Mouse (Mus musculus): ENCODE measurements around the gene Slc12a1.
"Not testable (repeated sequence)": the region's sequence is repeated elsewhere in the genome, so short reads cannot be mapped to it uniquely, and the experiment has no call there.

The Slc12a1 gene

DNA sequence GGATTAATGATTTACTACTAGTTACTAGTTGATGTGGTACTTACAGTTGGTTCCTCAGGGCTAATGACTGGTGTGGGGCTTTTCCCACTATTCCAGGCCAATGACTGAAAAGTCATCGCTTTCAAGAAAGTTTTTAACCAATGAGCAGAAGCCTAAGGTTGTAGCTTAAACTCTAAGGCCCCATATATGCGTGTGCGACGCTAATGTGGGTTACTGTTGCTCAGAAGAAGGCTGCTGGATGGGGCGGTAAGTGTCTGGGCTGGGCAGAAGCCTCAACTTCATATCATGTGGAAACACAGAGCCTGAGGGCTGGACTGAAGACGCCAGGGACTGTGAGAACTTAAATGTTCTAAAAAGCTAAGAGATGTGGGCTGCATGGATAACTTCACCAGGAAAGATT, at the start of gene Slc12a1:
TSS of gene Slc12a1 (plus strand) at position 118 of the 400 bp plus-strand sequence.
- ATAC-seq (ENCODE audit: insufficient number of reproducible peaks, low FRiP score, low TSS enrichment), result no peak

- ATAC-seq (ENCODE audit: insufficient number of reproducible peaks, low FRiP score, low TSS enrichment), result not testable (repeated sequence)
These were observed 47.8 kb upstream of the Slc12a1 start for GRCm38 (mm10) chr2:125104491-125104890.

DNA sequence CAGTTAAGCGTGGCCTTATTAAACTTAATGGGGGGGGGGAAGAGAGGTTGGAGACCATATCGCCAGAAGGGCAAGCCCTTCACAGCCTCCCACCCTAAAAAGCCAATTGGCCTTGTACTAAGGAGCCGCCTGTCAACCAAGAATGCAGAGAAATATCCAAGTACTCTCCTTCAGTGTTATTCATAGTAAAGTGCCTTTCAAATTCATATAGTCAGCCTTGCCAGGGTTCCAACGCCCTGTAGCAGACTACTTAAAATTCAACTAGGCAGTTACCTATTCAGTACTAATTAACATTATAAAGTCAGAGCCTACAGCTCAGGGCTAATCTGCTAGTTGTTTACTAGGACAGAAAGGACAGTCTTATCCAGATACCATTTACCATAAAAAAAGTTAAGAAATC, 45.8 kb upstream of the Slc12a1 start:
- not testable (repeated sequence) for ATAC-seq (ENCODE audit: insufficient number of reproducible peaks, low FRiP score, low TSS enrichment)

DNA sequence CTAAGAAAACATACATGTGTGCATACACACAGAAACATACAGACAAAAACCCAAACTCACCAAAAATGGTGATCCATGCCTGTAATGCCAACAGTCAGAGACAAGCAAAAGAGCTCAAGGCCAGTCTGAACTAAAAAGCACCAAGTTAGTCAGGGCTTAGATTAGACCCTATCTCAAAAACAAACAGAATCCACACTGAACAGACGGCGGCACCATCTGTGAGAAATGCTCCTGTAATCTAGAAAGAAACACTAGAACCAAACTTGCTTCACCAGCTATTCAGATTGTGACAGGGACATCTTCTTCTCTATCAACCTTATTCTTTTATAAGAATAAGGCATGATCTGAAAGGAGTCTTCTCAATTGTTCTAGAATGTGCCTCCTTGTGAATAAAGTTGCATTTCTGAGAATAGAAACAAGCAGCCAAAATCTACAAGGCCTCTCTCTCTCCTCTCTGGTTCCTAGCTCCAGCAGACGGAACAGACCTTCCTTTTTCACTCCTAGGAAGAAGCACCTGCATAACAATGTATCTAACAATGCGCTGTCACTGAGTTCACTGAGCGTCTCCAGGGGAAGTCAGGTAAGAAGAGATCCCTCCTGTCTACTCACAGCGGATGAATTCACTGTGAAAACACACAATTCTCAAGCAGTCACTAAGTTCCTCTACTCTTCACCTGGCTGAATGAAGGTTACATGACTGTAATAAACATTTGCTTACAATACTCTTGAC, 32.8 kb upstream of the Slc12a1 start:
- no peak for ATAC-seq (ENCODE audit: insufficient number of reproducible peaks, low FRiP score, low TSS enrichment)

DNA sequence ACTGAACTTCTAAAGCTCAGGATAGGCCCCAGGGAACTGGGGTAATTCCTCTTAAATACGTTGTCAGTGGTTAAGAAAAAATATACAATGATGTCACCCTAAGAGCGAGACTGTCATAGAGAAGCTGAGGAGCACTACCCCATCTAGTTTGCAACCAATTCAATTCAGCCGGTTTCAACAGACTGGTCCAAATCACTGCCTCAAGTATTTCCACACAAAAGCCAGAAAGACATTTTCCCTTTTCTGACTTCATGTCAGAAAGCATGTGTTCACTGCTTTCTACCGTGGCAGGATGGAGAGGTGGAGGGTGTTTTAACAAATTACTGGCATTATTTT, 30.0 kb upstream of the Slc12a1 start:
- no peak for ATAC-seq (ENCODE audit: insufficient number of reproducible peaks, low FRiP score, low TSS enrichment)

DNA sequence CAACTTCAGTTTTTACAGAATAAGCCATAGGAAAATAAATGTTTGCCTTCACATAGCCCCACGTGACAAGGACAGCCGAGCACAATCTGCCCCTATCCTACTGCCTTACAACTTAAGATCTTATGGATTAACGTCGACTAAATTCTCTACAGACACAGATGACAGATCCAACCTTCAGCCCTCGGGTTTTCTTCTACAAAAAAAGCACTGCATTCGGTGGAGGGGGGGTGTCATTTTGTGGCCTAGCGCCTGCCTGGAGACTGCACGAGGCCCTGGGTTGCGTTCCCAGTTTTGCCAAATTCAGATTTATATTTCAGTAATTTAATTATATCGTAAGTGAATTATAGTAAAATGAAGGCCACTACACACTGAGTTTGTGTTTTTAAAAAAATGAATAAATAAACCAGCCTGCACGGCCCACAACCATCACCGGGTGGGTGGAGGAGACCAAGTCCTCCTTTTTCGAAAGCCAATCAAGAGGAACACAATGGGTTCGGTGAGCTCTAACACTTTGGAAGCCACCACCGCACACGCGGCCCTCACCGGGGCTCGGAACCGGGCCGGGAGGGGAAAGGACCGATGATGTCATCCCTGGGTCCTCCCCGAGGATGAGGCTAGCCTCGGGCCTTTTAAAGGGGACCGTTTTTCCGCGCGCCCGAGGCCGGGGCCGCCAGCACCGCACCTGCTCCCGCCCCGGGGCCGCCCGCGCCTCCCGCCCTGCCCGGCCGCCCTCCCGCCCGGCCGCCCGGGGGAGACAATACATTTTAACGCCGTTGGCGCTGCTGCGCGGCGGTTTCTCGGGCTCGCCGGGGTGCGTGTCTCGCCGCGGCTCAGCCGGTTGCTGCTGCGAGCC, 29.5 kb upstream of the Slc12a1 start:
- ATAC-seq (ENCODE audit: insufficient number of reproducible peaks, low FRiP score, low TSS enrichment), result peak; percentile 73

GRCm38 (mm10) chr2:125123477-125123852, 28.8 kb upstream of the Slc12a1 start, which contains the start of gene Myef2:
Myef2 (minus strand) TSS chr2:125123661.
- peak; percentile 77 for ATAC-seq (ENCODE audit: insufficient number of reproducible peaks, low FRiP score, low TSS enrichment)

GRCm38 (mm10) chr2:125125824-125126223, 26.5 kb upstream of the Slc12a1 start:
- ATAC-seq (ENCODE audit: insufficient number of reproducible peaks, low FRiP score, low TSS enrichment), result no peak

- no peak for ATAC-seq (ENCODE audit: insufficient number of reproducible peaks, low FRiP score, low TSS enrichment)
These were observed 25.5 kb upstream of the Slc12a1 start for GRCm38 (mm10) chr2:125126792-125127191.

GRCm38 (mm10) chr2:125134113-125134512, 18.2 kb upstream of the Slc12a1 start:
- no peak for ATAC-seq (ENCODE audit: insufficient number of reproducible peaks, low FRiP score, low TSS enrichment)

GRCm38 (mm10) chr2:125135903-125136811, 16.1 kb upstream of the Slc12a1 start, which contains the start of gene Ctxn2:
Ctxn2 (plus strand) TSS chr2:125136692.
- peak; percentile 71 for ATAC-seq (ENCODE audit: insufficient number of reproducible peaks, low FRiP score, low TSS enrichment)

DNA sequence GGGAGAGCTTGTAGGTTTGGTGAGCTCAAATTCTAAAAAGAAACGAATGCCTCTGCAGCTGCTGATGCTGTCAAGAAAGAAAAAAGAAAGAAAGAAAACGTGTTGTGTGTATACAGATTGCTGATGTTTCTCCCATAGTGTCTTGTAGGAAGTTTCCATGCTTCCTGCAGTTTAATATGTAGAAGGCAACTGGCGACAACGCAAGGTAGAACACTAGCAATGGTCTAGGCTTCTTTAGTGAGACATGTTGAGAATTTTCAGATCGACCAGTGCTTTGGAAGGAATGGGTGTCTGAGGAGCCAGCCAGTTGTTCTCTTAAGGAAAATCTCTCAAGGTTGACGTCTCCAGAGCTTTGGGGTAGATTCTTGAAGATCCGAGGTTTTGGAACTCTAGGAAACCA, 15.5 kb upstream of the Slc12a1 start:
- no peak for ATAC-seq (ENCODE audit: insufficient number of reproducible peaks, low FRiP score, low TSS enrichment)

DNA sequence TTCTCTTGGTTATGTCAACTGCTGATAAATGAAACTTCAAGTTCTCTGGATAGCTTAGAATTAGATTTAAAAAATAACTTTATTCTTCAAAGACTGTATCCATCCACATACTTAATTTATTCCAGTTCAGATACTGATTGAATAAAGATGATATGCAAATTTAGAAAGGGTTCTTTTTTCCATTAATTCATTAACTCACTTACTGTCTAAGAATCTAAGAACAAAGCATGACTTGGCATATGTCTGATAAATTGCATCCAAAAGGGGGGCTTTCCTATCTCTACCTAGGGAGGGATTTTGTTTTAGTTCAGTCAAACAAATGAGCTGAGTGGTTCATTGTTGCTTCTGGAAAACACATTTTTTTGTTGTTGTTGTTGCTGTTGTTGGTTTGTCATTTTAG, 10.0 kb upstream of the Slc12a1 start:
- no peak for ATAC-seq (ENCODE audit: insufficient number of reproducible peaks, low FRiP score, low TSS enrichment)

DNA sequence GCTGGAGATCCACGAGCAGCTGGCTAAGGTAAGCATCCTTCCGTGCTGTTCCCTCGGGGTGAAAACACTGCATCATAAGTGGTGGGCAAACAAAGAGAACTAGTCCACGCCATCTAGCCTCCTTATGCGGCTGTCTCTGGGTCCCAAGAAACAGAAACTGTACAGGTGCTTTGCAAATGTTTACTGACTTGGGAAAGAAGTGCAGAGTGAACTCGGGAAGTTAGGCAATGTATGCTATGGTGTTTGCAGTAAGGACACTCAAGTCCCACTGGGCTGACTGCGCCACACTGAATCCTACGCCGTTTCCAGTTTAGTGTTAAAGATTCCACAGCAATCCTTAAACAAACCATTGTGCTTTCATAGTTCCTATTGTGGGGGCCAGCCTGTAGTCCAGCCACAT, 2.0 kb downstream of the Slc12a1 start:
- ATAC-seq (ENCODE audit: insufficient number of reproducible peaks, low FRiP score, low TSS enrichment), result no peak

- no peak for ATAC-seq (ENCODE audit: insufficient number of reproducible peaks, low FRiP score, low TSS enrichment)
These were observed 3.2 kb downstream of the Slc12a1 start for GRCm38 (mm10) chr2:125155504-125155903.

DNA sequence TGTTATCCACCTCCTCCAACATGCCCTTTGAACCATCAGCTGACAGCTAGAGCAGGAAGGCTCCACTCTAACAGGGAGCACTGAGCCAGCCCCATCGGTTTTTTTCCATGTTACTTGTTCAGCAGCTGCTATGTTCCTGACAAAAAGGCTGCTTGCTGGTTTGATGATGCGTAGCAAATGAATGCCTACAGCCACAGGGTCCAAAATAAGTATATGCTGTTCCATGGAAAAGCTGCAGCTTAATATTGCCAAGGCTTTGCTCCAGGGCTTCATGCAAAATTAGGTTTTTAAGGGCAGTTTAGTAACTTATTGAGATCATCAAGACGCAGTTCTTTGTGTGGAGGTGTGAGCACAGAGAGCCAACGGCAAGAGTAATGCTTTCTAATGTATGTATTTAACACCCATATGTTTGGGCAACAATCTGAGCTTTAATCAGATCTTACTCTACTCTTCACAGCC, 9.7 kb downstream of the Slc12a1 start:
- no peak for ATAC-seq (ENCODE audit: insufficient number of reproducible peaks, low FRiP score, low TSS enrichment)

DNA sequence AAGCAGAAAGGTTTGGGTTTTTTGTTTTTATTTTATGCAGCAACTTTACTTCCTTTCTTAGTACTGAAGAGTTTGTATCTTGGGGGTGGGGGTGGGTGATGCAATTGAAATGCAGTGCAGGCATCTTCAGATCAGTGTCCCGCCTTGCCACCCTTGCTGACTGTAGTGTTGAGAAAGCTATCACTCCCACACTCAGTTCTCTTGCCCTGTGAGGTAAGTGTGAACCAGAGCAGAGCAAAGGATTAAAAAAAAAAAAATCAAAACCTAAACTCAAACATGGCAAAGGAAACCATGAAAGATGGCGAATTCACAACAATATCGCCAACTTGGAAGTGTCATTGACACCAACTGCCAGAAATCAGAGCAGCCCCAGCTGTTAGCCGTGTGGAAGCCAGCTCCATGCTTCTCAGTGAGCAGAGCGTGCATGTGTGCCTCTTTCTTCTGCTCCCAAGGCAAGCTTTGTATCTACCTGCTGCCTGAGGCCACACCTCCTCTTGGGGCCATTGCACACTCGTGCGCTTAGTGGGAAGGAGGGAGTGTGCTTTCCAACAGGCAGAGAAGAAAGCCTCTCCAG, 26.0 kb downstream of the Slc12a1 start:
- ATAC-seq (ENCODE audit: insufficient number of reproducible peaks, low FRiP score, low TSS enrichment), result no peak

- ATAC-seq (ENCODE audit: insufficient number of reproducible peaks, low FRiP score, low TSS enrichment), result no peak
These were observed 35.6 kb downstream of the Slc12a1 start for GRCm38 (mm10) chr2:125187904-125188303.

GRCm38 (mm10) chr2:125189197-125189596, 36.9 kb downstream of the Slc12a1 start:
- ATAC-seq (ENCODE audit: insufficient number of reproducible peaks, low FRiP score, low TSS enrichment), result peak; percentile 73

GRCm38 (mm10) chr2:125192905-125193304, 40.6 kb downstream of the Slc12a1 start:
- no peak for ATAC-seq (ENCODE audit: insufficient number of reproducible peaks, low FRiP score, low TSS enrichment)
